Mouse (Mus musculus) kidney, embryonic 16.5 days (tissue): ENCODE measurements at regions not wholly inside any gene's neighbourhood (a gene's known extent, or its start where the extent isn't known, plus 50 kb on each side); places are given as distances from the start of the nearest gene placed in this dataset.

Experiments
- ATAC-seq: fragments of 200-750 bp; cut with Nextera tagmentation; 2 replicates; pipeline ENCODE4 v1.8.0; 2017; ENCODE audit warnings: moderate TSS enrichment; ENCODE audit not compliant: low FRiP score, low TSS enrichment
- H3K27ac ChIP-seq: fragments of 300-500 bp; sonication (generic); 2 replicates; pipeline ENCODE4 v1.5.1; 2014; ENCODE audit warnings: low read length
- H3K27me3 ChIP-seq: fragments of 300-500 bp; sonication (generic); 2 replicates; pipeline ENCODE4 v1.6.1; 2014; ENCODE audit warnings: low read length, control low read depth, mixed read lengths; ENCODE audit not compliant: insufficient read depth
- H3K36me3 ChIP-seq: fragments of 300-500 bp; sonication (generic); 2 replicates; pipeline ENCODE4 v1.6.1; 2014; ENCODE audit warnings: low read length, control low read depth, mixed read lengths; ENCODE audit not compliant: insufficient read depth
- H3K4me1 ChIP-seq: fragments of 300-500 bp; sonication (generic); 2 replicates; pipeline ENCODE4 v1.6.1; 2014; ENCODE audit warnings: low read length, control low read depth, mixed read lengths; ENCODE audit not compliant: insufficient read depth
- H3K4me2 ChIP-seq: fragments of 300-500 bp; sonication (generic); replicated peaks from 2 replicates; pipeline ENCODE4 v1.6.1; 2014; ENCODE audit warnings: low read depth, low read length
- H3K4me3 ChIP-seq: fragments of 300-500 bp; sonication (generic); 2 replicates; pipeline ENCODE4 v1.5.1; 2014; ENCODE audit warnings: mild to moderate bottlenecking, low read length
- H3K9ac ChIP-seq: fragments of 300-500 bp; sonication (generic); replicated peaks from 2 replicates; pipeline ENCODE4 v1.6.1; 2014; ENCODE audit warnings: low read length
- H3K9me3 ChIP-seq: fragments of 300-500 bp; sonication (generic); 2 replicates; pipeline ENCODE4 v1.6.1; 2016; ENCODE audit warnings: low read length, control low read depth
- WGBS: fragments of 180-500 bp; shearing (Covaris S2); extraction: QIAGEN DNeasy Blood & Tissue Kit; methylation state at CpG from one replicate; pipeline ENCODE4 v1.1.7; 2014; 5-methylcytosine and 5-hydroxymethylcytosine counted together

DNA sequence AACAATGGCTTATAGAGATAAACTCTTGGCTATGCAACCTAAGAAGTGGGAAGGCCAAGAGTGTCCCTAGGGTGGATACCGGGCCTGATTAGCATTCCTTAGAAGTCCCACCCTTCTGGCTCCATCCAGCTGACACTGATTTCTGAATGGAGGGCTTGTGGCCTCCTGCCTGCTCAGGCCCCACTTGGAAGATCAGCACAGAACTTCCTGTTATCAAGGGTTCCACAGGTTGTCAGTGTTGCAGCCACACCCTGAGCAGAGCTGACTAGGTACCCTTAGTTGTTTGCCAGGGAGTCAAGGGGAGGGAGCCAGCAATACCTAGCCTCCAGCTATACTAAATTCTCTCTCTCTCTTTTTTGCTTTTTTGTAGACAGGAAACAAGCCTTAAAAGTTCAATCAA is 164.1 kb upstream of the Olig3 start:
- Histone ChIP-seq H3K4me3 (no peak overlapping the region), H3K4me1 (peaks cover 7% of the 10 kb centered on the region; the same call in 1 of the 2 replicates), H3K27ac (no peak overlapping the region), H3K9me3 (no peaks in the 10 kb centered on the region), H3K9ac (no peak overlapping the region), H3K27me3 (peaks cover 6% of the 10 kb centered on the region), H3K4me2 (no peak overlapping the region), H3K36me3 (no peaks in the 10 kb centered on the region)
- WGBS = 25% methylated on average over 1 of the region's 1 CpGs
- ATAC-seq = no peak

- peak overlapping the region; percentile 58 for H3K9ac ChIP-seq
- peak; percentile 64 for ATAC-seq
- H3K4me3 ChIP-seq = peak overlapping the region; percentile 34
- H3K4me1 ChIP-seq = peaks cover 7% of the 10 kb centered on the region; the same call in 1 of the 2 replicates
- no peaks in the 10 kb centered on the region for H3K9me3 ChIP-seq
- H3K36me3 ChIP-seq = no peaks in the 10 kb centered on the region
- 9% methylated on average over 13 of the region's 13 CpGs for WGBS
- peaks cover 12% of the 10 kb centered on the region for H3K27me3 ChIP-seq
- H3K27ac ChIP-seq = no peak overlapping the region
- peak overlapping the region; percentile 55 for H3K4me2 ChIP-seq
Observed at GRCm38 (mm10) chr10:19188082-19188742, 168.1 kb upstream of the Olig3 start.

- Histone ChIP-seq H3K4me1 (peaks cover 7% of the 10 kb centered on the region; the same call in 1 of the 2 replicates), H3K36me3 (no peaks in the 10 kb centered on the region), H3K27ac (no peak overlapping the region), H3K4me3 (peak overlapping the region; percentile 34; the same call in 1 of the 2 replicates), H3K9me3 (no peaks in the 10 kb centered on the region), H3K27me3 (peaks cover 12% of the 10 kb centered on the region), H3K4me2 (peak overlapping the region; percentile 55), H3K9ac (peak overlapping the region; percentile 58; the same call in 1 of the 2 replicates)
- 28% methylated on average over 4 of the region's 4 CpGs for WGBS
- no peak for ATAC-seq
Observed at GRCm38 (mm10) chr10:19187716-19188081, 168.6 kb upstream of the Olig3 start.

DNA sequence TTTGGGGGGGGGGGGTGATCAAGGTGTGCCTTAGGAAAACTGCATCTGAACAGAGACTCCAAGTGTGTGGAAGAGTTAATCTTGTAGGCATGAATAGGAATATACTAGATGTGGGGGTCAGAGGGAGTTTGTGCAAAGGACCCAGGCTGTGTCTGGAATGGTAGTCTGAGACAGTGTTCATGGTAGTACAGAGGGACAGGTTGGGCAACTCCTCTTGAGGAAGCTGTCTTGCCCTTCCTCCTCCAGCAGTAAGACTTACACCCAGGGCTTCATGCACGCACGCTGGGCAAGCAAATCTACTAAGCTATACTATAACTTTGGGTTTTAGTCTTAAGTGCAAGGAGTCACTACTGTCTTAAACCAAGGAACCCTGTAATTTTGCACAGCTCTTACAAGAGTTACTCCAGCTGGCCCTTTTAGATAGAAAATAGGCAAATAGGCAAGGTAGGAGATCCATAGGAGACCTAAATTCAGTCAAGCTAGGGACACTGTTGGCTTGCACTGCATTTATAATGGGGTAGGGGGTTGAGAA is 169.2 kb upstream of the Olig3 start:
- Histone ChIP-seq H3K36me3 (no peaks in the 10 kb centered on the region), H3K4me1 (peaks cover 6% of the 10 kb centered on the region; the same call in 1 of the 2 replicates), H3K9me3 (no peaks in the 10 kb centered on the region), H3K27ac (no peak overlapping the region), H3K9ac (no peak overlapping the region), H3K4me3 (no peak overlapping the region), H3K27me3 (peaks cover 12% of the 10 kb centered on the region), H3K4me2 (no peak overlapping the region)
- WGBS = 84% methylated on average over 2 of the region's 2 CpGs
- ATAC-seq = no peak

DNA sequence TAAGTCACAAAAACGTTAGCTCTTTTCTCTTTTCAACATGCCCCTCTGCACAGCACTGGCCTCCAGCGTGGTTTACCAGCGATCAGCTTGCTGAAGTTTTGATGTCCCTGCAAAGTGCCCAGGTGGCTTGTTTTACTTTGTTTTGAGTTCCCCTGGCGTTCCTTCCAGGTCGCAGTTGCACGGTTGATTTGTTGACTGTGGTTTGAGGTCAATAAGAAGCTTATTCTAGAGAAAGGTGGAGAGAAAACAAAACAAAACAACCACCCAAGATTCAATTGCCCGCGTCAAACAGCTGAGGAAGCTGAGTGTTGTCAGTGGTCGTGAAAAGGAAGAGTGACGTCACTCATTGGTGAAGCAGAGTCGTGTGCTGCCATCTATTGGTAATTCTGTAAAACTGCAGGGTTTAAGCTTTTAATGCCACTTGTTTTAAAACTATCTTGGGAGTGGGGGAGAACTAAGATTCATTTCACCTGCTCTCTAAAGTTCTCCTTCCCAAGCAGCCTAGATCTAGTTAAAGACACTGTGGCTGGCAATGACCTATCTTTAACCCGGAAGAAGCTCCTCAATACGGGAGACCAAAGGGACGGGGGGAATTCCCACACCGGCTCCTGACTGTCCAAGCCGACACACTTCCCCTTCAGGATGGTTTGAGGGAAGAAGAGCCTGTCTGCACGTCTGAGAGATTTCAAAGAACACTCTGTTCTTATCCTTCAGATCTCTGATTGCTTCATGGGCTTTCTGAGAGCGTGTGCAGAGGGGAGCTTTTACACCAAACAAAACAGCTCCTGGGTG is 170.3 kb upstream of the Olig3 start:
- 7% methylated on average over 18 of the region's 18 CpGs for whole genome bisulfite sequencing
- peaks cover 5% of the 10 kb centered on the region; the same call in 1 of the 2 replicates for H3K4me1 ChIP-seq
- no peaks in the 10 kb centered on the region for H3K9me3 ChIP-seq
- peak overlapping the region; percentile 42 for H3K4me3 ChIP-seq
- H3K27ac ChIP-seq = no peak overlapping the region
- peaks cover 12% of the 10 kb centered on the region for H3K27me3 ChIP-seq
- peak; percentile 66 for ATAC-seq
- no peaks in the 10 kb centered on the region for H3K36me3 ChIP-seq
- peak overlapping the region; percentile 71 for H3K9ac ChIP-seq
- peak overlapping the region; percentile 60 for H3K4me2 ChIP-seq

DNA sequence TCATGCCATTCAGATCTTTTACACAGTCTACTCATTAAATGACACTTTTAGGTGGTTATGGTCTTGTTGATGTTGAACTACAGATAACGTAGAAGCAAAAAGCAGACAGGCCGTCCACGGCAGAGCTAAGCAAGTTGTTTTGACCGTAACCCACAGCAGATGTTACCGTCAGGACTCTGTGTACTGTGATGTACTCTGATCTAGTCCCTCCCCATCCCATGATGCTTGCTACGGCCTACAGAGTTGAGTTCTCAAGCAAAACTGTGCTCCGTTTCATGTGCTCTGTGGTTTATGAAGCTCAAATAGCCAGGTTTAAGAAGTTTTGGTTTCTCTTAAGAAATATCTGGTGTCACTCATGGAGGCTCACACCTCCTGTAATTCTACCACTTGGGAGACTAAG is 169.4 kb upstream of the Tnfaip3 start:
- H3K36me3 ChIP-seq = no peaks in the 10 kb centered on the region
- no peak overlapping the region for H3K4me3 ChIP-seq
- peaks cover 12% of the 10 kb centered on the region for H3K27me3 ChIP-seq
- no peak for ATAC-seq
- no peak overlapping the region for H3K4me2 ChIP-seq
- H3K27ac ChIP-seq = no peak overlapping the region
- 87% methylated on average over 7 of the region's 7 CpGs for WGBS
- H3K9me3 ChIP-seq = no peaks in the 10 kb centered on the region
- no peak overlapping the region for H3K9ac ChIP-seq
- H3K4me1 ChIP-seq = peaks cover 5% of the 10 kb centered on the region; the same call in 1 of the 2 replicates

- no peaks in the 10 kb centered on the region for H3K27me3 ChIP-seq
- no peak for ATAC-seq
- WGBS = 91% methylated on average over 5 of the region's 5 CpGs
Observed at GRCm38 (mm10) chr10:19177895-19178294, 162.4 kb upstream of the Tnfaip3 start.

DNA sequence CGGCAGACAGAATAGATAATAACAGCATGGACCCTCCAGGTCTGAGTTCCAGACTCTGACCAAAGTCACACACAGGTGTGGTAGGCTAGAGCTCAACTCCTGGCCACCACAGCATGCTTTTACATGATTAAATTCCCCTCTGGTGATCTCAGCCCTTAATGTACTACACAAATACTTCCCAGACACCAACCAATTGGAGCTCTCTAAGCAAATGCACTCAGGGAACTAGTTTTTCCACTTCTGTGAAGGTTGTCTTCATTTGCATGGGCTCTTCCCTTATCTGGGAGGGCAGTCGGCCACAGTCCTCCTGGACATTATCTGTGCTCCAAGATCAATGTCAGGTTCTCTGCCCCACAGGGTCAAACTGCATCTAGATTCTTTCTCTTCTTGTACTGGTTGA is 162.0 kb upstream of the Tnfaip3 start:
- no peak for ATAC-seq
- no peak overlapping the region for H3K4me2 ChIP-seq

More at GRCm38 (mm10) chr10:19177895-19178294, 162.4 kb upstream of the Tnfaip3 start:
- no peak overlapping the region for H3K4me2 ChIP-seq
- no peak overlapping the region for H3K4me3 ChIP-seq
- H3K9ac ChIP-seq = no peak overlapping the region
- no peaks in the 10 kb centered on the region for H3K36me3 ChIP-seq
- no peaks in the 10 kb centered on the region for H3K4me1 ChIP-seq
- H3K9me3 ChIP-seq = 0 out of 2 replicates have a peak, but pooled peaks cover 6% of the 10 kb centered on the region
- no peak overlapping the region for H3K27ac ChIP-seq

DNA sequence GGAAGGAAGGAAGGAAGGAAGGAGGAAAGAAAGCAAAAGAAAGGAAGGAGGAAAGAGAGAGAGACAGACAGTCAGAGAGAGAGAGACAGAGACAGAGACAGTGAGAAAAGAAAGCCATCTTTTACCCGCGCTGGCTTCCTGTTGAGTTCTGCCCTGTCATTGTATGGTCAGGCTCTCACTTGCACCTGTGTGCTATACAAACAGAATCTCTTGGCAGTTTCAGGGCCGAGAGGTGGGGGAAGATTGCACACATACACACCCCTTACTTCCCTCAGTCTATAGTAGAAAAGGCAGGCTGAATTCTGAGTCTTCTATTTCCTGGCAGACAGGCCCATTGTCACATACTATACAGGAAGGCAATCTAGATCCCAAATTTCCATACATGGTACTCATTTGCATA is 160.8 kb upstream of the Tnfaip3 start:
- Histone ChIP-seq H3K27ac (no peak overlapping the region), H3K9ac (no peak overlapping the region), H3K36me3 (no peaks in the 10 kb centered on the region), H3K4me1 (no peaks in the 10 kb centered on the region; the same call in 1 of the 2 replicates), H3K27me3 (no peaks in the 10 kb centered on the region), H3K4me3 (no peak overlapping the region), H3K9me3 (0 out of 2 replicates have a peak, but pooled peaks cover 6% of the 10 kb centered on the region), H3K4me2 (no peak overlapping the region)
- no peak for ATAC-seq
- WGBS = 75% methylated on average over 3 of the region's 3 CpGs

More for the DNA sequence above, 162.0 kb upstream of the Tnfaip3 start:
- H3K36me3 ChIP-seq = no peaks in the 10 kb centered on the region
- H3K27ac ChIP-seq = no peak overlapping the region
- no peak overlapping the region for H3K4me3 ChIP-seq
- 75% methylated on average over 2 of the region's 2 CpGs for WGBS
- H3K9ac ChIP-seq = no peak overlapping the region
- no peaks in the 10 kb centered on the region for H3K27me3 ChIP-seq
- H3K9me3 ChIP-seq = 0 out of 2 replicates have a peak, but pooled peaks cover 6% of the 10 kb centered on the region
- no peaks in the 10 kb centered on the region for H3K4me1 ChIP-seq
